Comparison of ENCODE assay signal across 8 mouse cellular contexts in the genomic region with DNA sequence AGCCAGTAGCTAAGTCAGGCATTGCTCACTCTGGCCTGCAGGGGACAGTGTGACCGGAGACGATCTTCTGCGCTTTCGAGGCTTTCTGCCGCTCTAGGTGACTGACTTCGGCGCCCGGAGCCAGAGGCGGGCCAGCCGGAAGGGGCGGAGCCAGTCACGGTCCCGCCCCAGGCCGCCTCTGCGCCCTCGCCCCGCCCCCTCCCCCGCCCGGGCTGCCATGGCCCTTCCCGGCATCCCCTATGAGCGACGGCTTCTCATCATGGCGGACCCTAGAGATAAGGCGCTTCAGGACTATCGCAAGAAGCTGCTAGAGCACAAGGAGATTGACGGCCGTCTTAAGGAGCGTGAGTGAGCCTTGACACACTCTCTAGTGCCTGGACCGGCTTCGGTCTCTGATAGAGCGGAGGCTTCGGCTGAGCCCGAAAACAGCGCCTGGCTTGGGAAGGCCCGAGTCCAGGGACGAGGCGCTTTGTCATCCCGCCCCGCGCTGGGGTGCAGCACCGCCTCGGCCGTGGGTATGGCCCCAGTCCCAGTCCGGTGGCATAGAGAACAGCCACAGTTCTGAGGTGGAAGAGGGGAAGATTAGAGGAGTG. TPM values are rescaled to one million over a fixed set of nuclear protein-coding genes. Genes with fewer than 3 reads are reported as not detected.
A peak's percentile ranks its signal among the peaks of the same experiment; 100 is the strongest.
DNase-seq lines count a peak whose midpoint lies in the region; ATAC-seq and TF ChIP-seq lines count a peak whose summit lies in the region.

A gene (plus strand): TSS at position 200 of the 593 bp plus-strand sequence.

- peak within 1 kb of the TSS; percentile 51 for H3K4me2 ChIP-seq in forebrain, embryonic 15.5 days (replicated peaks)

- H3K4me1 ChIP-seq in forebrain, embryonic 15.5 days, result peaks cover 20% of the 10 kb centered on the region
- no peaks in the 10 kb centered on the region; the same call in 1 of the 2 replicates for H3K4me1 ChIP-seq in lung, adult 2 months (ENCODE audit: control insufficient read depth, insufficient read depth, low read length)

- TF ChIP-seq POLR2A in lung, adult 2 months (IDR thresholded peaks at IDR 0.05; ENCODE audit: borderline replicate concordance, extremely low read depth, low read depth, low read length), result peak; percentile 78; the same call in 1 of the 2 replicates

- H3K36me3 ChIP-seq in forebrain, embryonic 15.5 days, result peaks cover 20% of the 10 kb centered on the region

- H3K4me3 ChIP-seq in forebrain, embryonic 15.5 days, result peak within 1 kb of the TSS; percentile 77
- peak within 1 kb of the TSS; percentile 100 for H3K4me3 ChIP-seq in lung, adult 2 months (replicated peaks; ENCODE audit: extremely low read depth, low read depth, low read length)

- peak; percentile 97 for ATAC-seq in forebrain, embryonic 15.5 days (replicated peaks)
- ATAC-seq in neutrophil, adult 5-6 weeks (ENCODE audit: extremely low read depth, insufficient number of reproducible peaks, low FRiP score, poor library complexity, severe bottlenecking), result peak; percentile 97

- H3K9ac ChIP-seq in forebrain, embryonic 15.5 days (replicated peaks), result peak within 1 kb of the TSS; percentile 84

- H3K9me3 ChIP-seq in forebrain, embryonic 15.5 days, result no peaks in the 10 kb centered on the region

- H3K27ac ChIP-seq in forebrain, embryonic 15.5 days (replicated peaks), result peak within 1 kb of the TSS; percentile 85

- intact Hi-C loops in heart, postnatal 25 days (cut with DNase I), result loop anchor here (5.0 kb wide), 1 partner anchor 328 kb away; a partner anchor contains a TSS

- WGBS in forebrain, embryonic 15.5 days, result under 1% methylated on average over 44 of the region's 44 CpGs
- WGBS in lung, adult 2 months, result under 1% methylated on average over 42 of the region's 44 CpGs

- peak; percentile 95 for DNase-seq in ES-CJ7 (ENCODE audit: low read depth, low spot score)
- DNase-seq in cerebellum, adult 11 months, result peak; percentile 89
- DNase-seq in heart, postnatal 25 days (ENCODE audit: low spot score), result peak; percentile 81
- DNase-seq in layer of hippocampus, adult 18-20 months (ENCODE audit: low spot score in 2 of 2), result peak; percentile 84 to 95
- DNase-seq in lung, adult 2 months, result peak; percentile 85
- DNase-seq in thymus, adult 18-20 months, result peak; percentile 83 to 90

- TF ChIP-seq CTCF in lung, adult 2 months (IDR thresholded peaks at IDR 0.05; ENCODE audit: insufficient read depth, low read length), result peak; percentile 97

- no peaks in the 10 kb centered on the region for H3K27me3 ChIP-seq in forebrain, embryonic 15.5 days

RNA-seq across cellular contexts. Expression of the gene that starts here (rescaled TPM):
- polyA plus RNA-seq in forebrain, embryonic 15.5 days (2015; fragmentation: Nextera tagmentation; extraction: Ambion mirVana), result 170 and 179 TPM in 2 replicates
- total RNA-seq in heart, postnatal 25 days (2021), result 10 to 100 TPM; 91.3 to 94.0 TPM
- 10 to 100 TPM; 81.2 to 83.3 TPM for total RNA-seq in layer of hippocampus, adult 18-20 months (2021)
- 15.1 and 34.2 TPM in 2 replicates for polyA plus RNA-seq in lung, adult 2 months (2012; rRNA removed)
- 111 and 117 TPM in 2 replicates for total RNA-seq in neutrophil, adult 5-6 weeks (2017)

Comparison
In these comparisons a context has a peak if more than half of its experiments do, and no peak if none do; other contexts are left out.
1. Peak in every context shown above with its lines: DNase-seq, ATAC-seq, H3K4me3 ChIP-seq and H3K27ac ChIP-seq.